Mouse (Mus musculus) G1E (cell line): ENCODE results near the gene Irf4.

ENCODE experiments used
- CTCF ChIP-seq: IDR thresholded peaks from 2 replicates; pipeline ENCODE4 v1.5.1; 2012; ENCODE audit warnings: low read depth, low read length, inconsistent platforms, mixed read lengths
- GATA1 ChIP-seq: IDR thresholded peaks from 2 replicates; pipeline ENCODE4 v1.6.1; 2012; ENCODE audit warnings: borderline replicate concordance, low read length, inconsistent platforms, mixed read lengths
- POLR2AphosphoS5 ChIP-seq: IDR thresholded peaks from 2 replicates; pipeline ENCODE4 v1.6.1; 2012; ENCODE audit warnings: low read depth, low read length, inconsistent platforms; ENCODE audit not compliant: insufficient replicate concordance
- TAL1 ChIP-seq: conservative IDR thresholded peaks from 2 replicates; pipeline ENCODE4 v1.6.1; 2012; ENCODE audit warnings: low read depth, low read length, inconsistent platforms, mixed read lengths

- TF ChIP-seq CTCF (no peak), GATA1 (no peak), POLR2AphosphoS5 (no peak), TAL1 (no peak)
Measured at GRCm38 (mm10) chr13:30766636-30767476, 17.8 kb downstream of the Irf4 start.
